Comparison of ENCODE assay signal across 8 mouse cellular contexts in the genomic region with DNA sequence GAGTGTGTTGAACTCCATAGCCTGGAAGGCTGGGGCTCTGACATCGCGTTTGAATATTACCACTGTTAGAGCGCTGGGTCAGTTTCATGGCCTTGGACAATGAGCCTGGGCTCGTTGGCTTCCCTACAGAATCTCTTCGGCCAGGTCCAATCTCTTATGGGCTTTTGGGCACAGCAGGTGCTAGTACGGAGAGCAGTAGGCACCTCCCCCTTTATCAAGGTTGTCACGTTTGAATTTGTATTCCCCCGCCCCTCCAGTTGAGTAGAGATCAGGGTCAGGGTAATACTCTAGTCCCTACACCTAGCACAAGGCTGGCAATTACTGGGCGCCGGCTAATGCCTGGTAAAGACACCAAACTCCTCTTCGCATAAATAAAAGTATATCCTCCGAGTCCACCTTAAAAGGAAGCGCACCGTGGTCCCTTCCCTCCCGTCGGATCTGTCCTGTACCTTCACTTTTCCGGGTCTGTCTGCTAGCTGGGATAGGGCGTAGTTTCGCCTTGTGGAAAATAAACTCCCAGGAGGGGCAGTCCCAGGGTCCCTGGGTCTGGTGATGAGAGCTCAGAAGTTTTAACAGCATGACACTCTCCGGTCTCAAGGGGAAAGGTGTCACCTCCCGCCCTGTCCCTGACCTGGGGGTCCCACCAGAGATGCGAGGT. TPM values are rescaled to one million over a fixed set of nuclear protein-coding genes. Genes with fewer than 3 reads are reported as not detected.
DNase-seq lines count a peak whose midpoint lies in the region; ATAC-seq lines count a peak whose summit lies in the region.

No protein-coding gene starts in this region.

- H3K27ac ChIP-seq in heart, embryonic 14.5 days (replicated peaks in 1 of 2; ENCODE audit: control insufficient read depth in 1 of 2, insufficient read depth in 1 of 2, low read depth in 2 of 2, low read length in 2 of 2): peak overlapping the region; percentile 12 to 74; a peak in 3 of 4 replicates

- ATAC-seq in heart, embryonic 14.5 days (ENCODE audit: insufficient number of reproducible peaks, insufficient read depth, low FRiP score, low read depth): no peak; the same call in 1 of the 2 replicates
- peak; percentile 8; the same call in 1 of the 2 replicates for ATAC-seq in megakaryocyte, adult 5-6 weeks (ENCODE audit: poor library complexity, severe bottlenecking)

- under 1% methylated on average over 22 of the region's 22 CpGs for WGBS in heart, embryonic 14.5 days

- peaks cover 18 to 37% of the 10 kb centered on the region in 2 experiments for H3K4me1 ChIP-seq in heart, embryonic 14.5 days (ENCODE audit: control insufficient read depth in 2 of 2, insufficient read depth in 2 of 2, low read length in 2 of 2)

- no peaks in the 10 kb centered on the region for H3K9me3 ChIP-seq in heart, embryonic 14.5 days (ENCODE audit: control insufficient read depth, low read length)

- DNase-seq in kidney, adult 18-20 months: peak; percentile 23
- no peak for DNase-seq in kidney, postnatal 10 days
- DNase-seq in R1 (ENCODE audit: low read depth, low spot score): peak; percentile 78
- no peak for DNase-seq in thymus, postnatal 36 days
- no peak for DNase-seq in right cerebral cortex, postnatal 4 days
- DNase-seq in left cerebral cortex, adult 18-20 months (ENCODE audit: low spot score in 2 of 2): no peak

- H3K4me2 ChIP-seq in heart, embryonic 14.5 days (ENCODE audit: low read length): peak overlapping the region; percentile 94

- H3K36me3 ChIP-seq in heart, embryonic 14.5 days (ENCODE audit: control insufficient read depth, insufficient read depth, low read length): peaks cover 10% of the 10 kb centered on the region

- peaks cover 12% of the 10 kb centered on the region; the same call in 1 of the 2 replicates for H3K27me3 ChIP-seq in heart, embryonic 14.5 days (ENCODE audit: control insufficient read depth, insufficient read depth, low read length)

- H3K4me3 ChIP-seq in heart, embryonic 14.5 days (ENCODE audit: control insufficient read depth in 1 of 2, insufficient read depth in 1 of 2, low read depth in 1 of 2, low read length in 2 of 2): peak overlapping the region; percentile 74 to 86

- peak overlapping the region; percentile 79 for H3K9ac ChIP-seq in heart, embryonic 14.5 days (ENCODE audit: low read length)

RNA-seq across cellular contexts. Expression of gene Dph1, which starts 1.2 kb away (rescaled TPM):
- 23.1 and 23.7 TPM in 2 replicates for polyA plus RNA-seq in heart, embryonic 14.5 days (2014; fragmentation: Nextera tagmentation; extraction: Ambion mirVana)
- 0.52 and 1.3 TPM in 2 replicates for total RNA-seq in megakaryocyte, adult 5-6 weeks (2015)
- total RNA-seq in megakaryocyte, adult 5-6 weeks (2017): 1.8 and 2.0 TPM in 2 replicates
- total RNA-seq in left cerebral cortex, adult 18-20 months (2021): 10 to 100 TPM; 28.5 to 32.1 TPM

RNA-seq across cellular contexts. Expression of gene Rtn4rl1, which starts 3.7 kb away (rescaled TPM):
- polyA plus RNA-seq in heart, embryonic 14.5 days (2014; fragmentation: Nextera tagmentation; extraction: Ambion mirVana): 17.0 and 17.3 TPM in 2 replicates
- total RNA-seq in megakaryocyte, adult 5-6 weeks (2015): 1.2 and 1.3 TPM in 2 replicates
- total RNA-seq in megakaryocyte, adult 5-6 weeks (2017): 0.08 and 0.81 TPM in 2 replicates
- total RNA-seq in left cerebral cortex, adult 18-20 months (2021): 10 to 100 TPM; 86.2 to 91.0 TPM

RNA-seq across cellular contexts. Expression of gene Ovca2, which starts 11.2 kb away (rescaled TPM):
- 19.4 and 19.7 TPM in 2 replicates for polyA plus RNA-seq in heart, embryonic 14.5 days (2014; fragmentation: Nextera tagmentation; extraction: Ambion mirVana)
- 11.5 and 17.2 TPM in 2 replicates for total RNA-seq in megakaryocyte, adult 5-6 weeks (2015)
- total RNA-seq in megakaryocyte, adult 5-6 weeks (2017): 7.8 and 11.0 TPM in 2 replicates
- 10 to 100 TPM in 1 of 2 experiments, 1 to 10 TPM in 1; 9.2 to 12.0 TPM for total RNA-seq in left cerebral cortex, adult 18-20 months (2021)

RNA-seq across cellular contexts. Expression of gene Hic1, which starts 20.5 kb away (rescaled TPM):
- 6.4 and 6.8 TPM in 2 replicates for polyA plus RNA-seq in heart, embryonic 14.5 days (2014; fragmentation: Nextera tagmentation; extraction: Ambion mirVana)
- 0.14 TPM in 1 of 2 replicates, not detected in the other for total RNA-seq in megakaryocyte, adult 5-6 weeks (2015)
- total RNA-seq in megakaryocyte, adult 5-6 weeks (2017): 0.04 and 0.07 TPM in 2 replicates
- total RNA-seq in left cerebral cortex, adult 18-20 months (2021): 1 to 10 TPM; 3.8 to 5.0 TPM

Comparison
In these comparisons a context has a peak if more than half of its experiments do, and no peak if none do; other contexts are left out.
1. DNase-seq: peak in kidney, adult 18-20 months (single experiment) and R1 (single experiment); none in kidney, postnatal 10 days (single experiment), thymus, postnatal 36 days (0 of 2), right cerebral cortex, postnatal 4 days (single experiment) and left cerebral cortex, adult 18-20 months (0 of 2).
2. RNA of gene Dph1, which starts 1.2 kb away (total RNA-seq): 28.5 to 32.1 TPM in left cerebral cortex, adult 18-20 months; 0.52 to 2.0 TPM in megakaryocyte, adult 5-6 weeks; every median in the first group is over 4 times any median in the second.
3. RNA of gene Rtn4rl1, which starts 3.7 kb away (total RNA-seq): 86.2 to 91.0 TPM in left cerebral cortex, adult 18-20 months; 0.08 to 1.3 TPM in megakaryocyte, adult 5-6 weeks; every median in the first group is over 10 times any median in the second.